Mouse (Mus musculus) cerebellum, adult 11-12 months (tissue): ENCODE measurements around the gene Igsf8.

Source experiments
- DNase-seq: peaks from one replicate; pipeline ENCODE4 v3.0.0; 2022

The Igsf8 gene

GRCm38 (mm10) chr1:172274116-172274515 lies 12.7 kb downstream of the Igsf8 start:
- no peak for DNase-seq

GRCm38 (mm10) chr1:172274547-172274946 lies 13.1 kb downstream of the Igsf8 start:
- no peak for DNase-seq

GRCm38 (mm10) chr1:172277172-172277571 lies 15.7 kb downstream of the Igsf8 start:
- DNase-seq = no peak

- DNase-seq = no peak
Observed at GRCm38 (mm10) chr1:172278328-172278727, 16.9 kb downstream of the Igsf8 start.

- no peak for DNase-seq
Observed at GRCm38 (mm10) chr1:172279768-172280509, 18.5 kb downstream of the Igsf8 start.

- DNase-seq = no peak
Observed at GRCm38 (mm10) chr1:172281522-172282254, 20.2 kb downstream of the Igsf8 start.

- no peak for DNase-seq
Observed at GRCm38 (mm10) chr1:172283073-172283472, 21.6 kb downstream of the Igsf8 start.

GRCm38 (mm10) chr1:172284221-172284620 lies 22.8 kb downstream of the Igsf8 start:
- DNase-seq = no peak

- DNase-seq = no peak
Observed at GRCm38 (mm10) chr1:172286740-172287139, 25.3 kb downstream of the Igsf8 start.

- DNase-seq = no peak
Observed at GRCm38 (mm10) chr1:172288900-172289616, 27.6 kb downstream of the Igsf8 start.

GRCm38 (mm10) chr1:172289617-172289946 lies 28.1 kb downstream of the Igsf8 start:
- no peak for DNase-seq

- no peak for DNase-seq
Observed at GRCm38 (mm10) chr1:172292880-172293279, 31.4 kb downstream of the Igsf8 start.

GRCm38 (mm10) chr1:172293449-172293848 lies 32.0 kb downstream of the Igsf8 start:
- no peak for DNase-seq

- DNase-seq = peak; percentile 37
Observed at GRCm38 (mm10) chr1:172295751-172296197, 34.3 kb downstream of the Igsf8 start.

GRCm38 (mm10) chr1:172296816-172297510 lies 35.5 kb downstream of the Igsf8 start:
- peak; percentile 48 for DNase-seq

- peak; percentile 28 for DNase-seq
Observed at GRCm38 (mm10) chr1:172297611-172298537, 36.4 kb downstream of the Igsf8 start, which contains the start of gene Atp1a2. TSS of gene Atp1a2 (minus strand) at chr1:172298064.

- DNase-seq = peak; percentile 27
Observed at GRCm38 (mm10) chr1:172299528-172299927, 38.1 kb downstream of the Igsf8 start.

GRCm38 (mm10) chr1:172300247-172300646 lies 38.8 kb downstream of the Igsf8 start:
- DNase-seq = peak; percentile 32

- no peak for DNase-seq
Observed at GRCm38 (mm10) chr1:172301180-172301579, 39.7 kb downstream of the Igsf8 start.

- no peak for DNase-seq
Observed at GRCm38 (mm10) chr1:172302311-172302710, 40.9 kb downstream of the Igsf8 start.

- DNase-seq = no peak
Observed at GRCm38 (mm10) chr1:172302851-172303250, 41.4 kb downstream of the Igsf8 start.

- DNase-seq = no peak
Observed at GRCm38 (mm10) chr1:172304443-172304842, 43.0 kb downstream of the Igsf8 start.
